Mouse (Mus musculus) erythroblast, embryonic 14.5 days (primary cell): Measurements from ENCODE around the gene Pcdh9. TPM values are rescaled to one million over a fixed set of nuclear protein-coding genes. Genes with fewer than 3 reads are reported as not detected.

ENCODE experiments used
- H3K27me3 ChIP-seq: 2 replicates; pipeline ENCODE4 v1.6.1; 2012; ENCODE audit warnings: inconsistent platforms; ENCODE audit not compliant: control insufficient read depth
- H3K36me3 ChIP-seq: 2 replicates; pipeline ENCODE4 v1.6.1; 2012; ENCODE audit warnings: mild to moderate bottlenecking, inconsistent platforms; ENCODE audit not compliant: control insufficient read depth
- H3K4me1 ChIP-seq: 2 replicates; pipeline ENCODE4 v1.6.1; 2012; ENCODE audit warnings: inconsistent platforms; ENCODE audit not compliant: control insufficient read depth
- H3K4me3 ChIP-seq: replicated peaks from 2 replicates; pipeline ENCODE3; 2012; ENCODE audit warnings: moderate library complexity, mild to moderate bottlenecking, inconsistent platforms
- H3K9me3 ChIP-seq: 2 replicates; pipeline ENCODE4 v1.6.1; 2012; ENCODE audit warnings: low read length, inconsistent platforms, mixed read lengths; ENCODE audit not compliant: control insufficient read depth
- GATA1 ChIP-seq: IDR thresholded peaks from 2 replicates; pipeline ENCODE4 v1.6.1; 2012; ENCODE audit warnings: low read length, inconsistent platforms, mixed read lengths
- TAL1 ChIP-seq: IDR thresholded peaks from 3 replicates; pipeline ENCODE4 v1.6.1; 2012; ENCODE audit warnings: low read length, inconsistent platforms, mixed read lengths
- polyA plus RNA-seq: library from polyadenylated mRNA; stranded (reverse); fragments of >175 nt; gene quantifications from 2 replicates; pipeline ENCODE4 v1.2.3, GENCODE M21; 2012

Pcdh9 gene
- not detected in 2 replicates for polyA plus RNA-seq

GRCm38 (mm10) chr14:93890519-93891370 lies at the start of gene Pcdh9:
Pcdh9 (minus strand) TSS chr14:93890679.
- H3K27me3 ChIP-seq, result peaks cover 26% of the 10 kb centered on the region
- H3K9me3 ChIP-seq, result no peaks in the 10 kb centered on the region
- H3K36me3 ChIP-seq, result no peaks in the 10 kb centered on the region
- H3K4me1 ChIP-seq, result no peaks in the 10 kb centered on the region
- no peak within 1 kb of the TSS for H3K4me3 ChIP-seq
- TF ChIP-seq TAL1, result no peak
- no peak for TF ChIP-seq GATA1

GRCm38 (mm10) chr14:93906928-93907327 lies 16.4 kb upstream of the Pcdh9 start:
- H3K36me3 ChIP-seq, result no peaks in the 10 kb centered on the region
- no peak overlapping the region for H3K4me3 ChIP-seq
- TF ChIP-seq TAL1, result no peak
- TF ChIP-seq GATA1, result no peak
- peaks cover 3% of the 10 kb centered on the region; the same call in 1 of the 2 replicates for H3K9me3 ChIP-seq
- no peaks in the 10 kb centered on the region for H3K27me3 ChIP-seq
- no peaks in the 10 kb centered on the region for H3K4me1 ChIP-seq

GRCm38 (mm10) chr14:93898533-93898932 lies 8.1 kb upstream of the Pcdh9 start:
- H3K36me3 ChIP-seq, result no peaks in the 10 kb centered on the region
- H3K4me1 ChIP-seq, result no peaks in the 10 kb centered on the region
- no peaks in the 10 kb centered on the region for H3K27me3 ChIP-seq
- no peak for TF ChIP-seq GATA1
- TF ChIP-seq TAL1, result no peak
- no peak overlapping the region for H3K4me3 ChIP-seq
- H3K9me3 ChIP-seq, result no peaks in the 10 kb centered on the region

- Histone ChIP-seq H3K9me3 (no peaks in the 10 kb centered on the region), H3K4me1 (no peaks in the 10 kb centered on the region), H3K36me3 (no peaks in the 10 kb centered on the region), H3K4me3 (no peak overlapping the region), H3K27me3 (peaks cover 16% of the 10 kb centered on the region)
- no peak for TF ChIP-seq GATA1
- TF ChIP-seq TAL1, result no peak
Measured at GRCm38 (mm10) chr14:93895131-93895530, 4.7 kb upstream of the Pcdh9 start.

- H3K4me3 ChIP-seq, result no peak overlapping the region
- TF ChIP-seq TAL1, result no peak
- no peak for TF ChIP-seq GATA1
Measured at GRCm38 (mm10) chr14:93891371-93891746, 880 bp upstream of the Pcdh9 start.

GRCm38 (mm10) chr14:93889839-93890518 lies 500 bp downstream of the Pcdh9 start:
- Histone ChIP-seq H3K9me3 (no peaks in the 10 kb centered on the region), H3K27me3 (peaks cover 26% of the 10 kb centered on the region), H3K4me3 (no peak overlapping the region), H3K36me3 (no peaks in the 10 kb centered on the region), H3K4me1 (no peaks in the 10 kb centered on the region)
- TF ChIP-seq GATA1 (no peak), TAL1 (no peak)

More at GRCm38 (mm10) chr14:93891371-93891746, 880 bp upstream of the Pcdh9 start:
- Histone ChIP-seq H3K36me3 (no peaks in the 10 kb centered on the region), H3K4me1 (no peaks in the 10 kb centered on the region), H3K27me3 (peaks cover 26% of the 10 kb centered on the region), H3K9me3 (no peaks in the 10 kb centered on the region)

- Histone ChIP-seq H3K27me3 (peaks cover 26% of the 10 kb centered on the region), H3K4me1 (no peaks in the 10 kb centered on the region), H3K9me3 (no peaks in the 10 kb centered on the region), H3K36me3 (no peaks in the 10 kb centered on the region), H3K4me3 (no peak overlapping the region)
- TF ChIP-seq TAL1 (no peak), GATA1 (no peak)
Measured at GRCm38 (mm10) chr14:93889231-93889630, 1.2 kb downstream of the Pcdh9 start.

GRCm38 (mm10) chr14:93888346-93888745 lies 2.1 kb downstream of the Pcdh9 start:
- peaks cover 26% of the 10 kb centered on the region for H3K27me3 ChIP-seq
- H3K36me3 ChIP-seq, result no peaks in the 10 kb centered on the region
- no peaks in the 10 kb centered on the region for H3K4me1 ChIP-seq
- no peak overlapping the region for H3K4me3 ChIP-seq
- TF ChIP-seq TAL1, result no peak
- no peak for TF ChIP-seq GATA1
- H3K9me3 ChIP-seq, result no peaks in the 10 kb centered on the region

- Histone ChIP-seq H3K36me3 (no peaks in the 10 kb centered on the region), H3K27me3 (peaks cover 26% of the 10 kb centered on the region), H3K4me3 (no peak overlapping the region), H3K9me3 (no peaks in the 10 kb centered on the region), H3K4me1 (no peaks in the 10 kb centered on the region)
- TF ChIP-seq TAL1, result no peak
Measured at GRCm38 (mm10) chr14:93887066-93887465, 3.4 kb downstream of the Pcdh9 start.
